Mouse (Mus musculus): ENCODE measurements at regions not wholly inside any gene's neighbourhood (a gene's known extent, or its start where the extent isn't known, plus 50 kb on each side); places are given as distances from the start of the nearest gene placed in this dataset.

- no peak overlapping the region for H3K4me3 ChIP-seq
- H3K36me3 ChIP-seq (ENCODE audit: control insufficient read depth, insufficient read depth) = no peaks in the 10 kb centered on the region
- peak; percentile 3 for TF ChIP-seq USF1 (IDR thresholded peaks at IDR 0.05; ENCODE audit: low read depth)
- TF ChIP-seq REST (IDR thresholded peaks at IDR 0.05; ENCODE audit: insufficient read depth, insufficient read length) = no peak
- TF ChIP-seq SRF (IDR thresholded peaks at IDR 0.05; ENCODE audit: control insufficient read depth, insufficient read length, low read depth) = no peak
- no peak for TF ChIP-seq TCF12 (IDR thresholded peaks at IDR 0.05; ENCODE audit: insufficient read depth, poor library complexity, severe bottlenecking)
- no peak for TF ChIP-seq POLR2A (IDR thresholded peaks at IDR 0.05; ENCODE audit: insufficient read length, low read depth)
- TF ChIP-seq MAX (IDR thresholded peaks at IDR 0.05; ENCODE audit: low read depth) = no peak
- peak; percentile 82 for TF ChIP-seq CEBPB (IDR thresholded peaks at IDR 0.05; ENCODE audit: insufficient read depth, poor library complexity, severe bottlenecking)
- no peak for TF ChIP-seq MYOD1 (IDR thresholded peaks at IDR 0.05; ENCODE audit: control insufficient read depth in 1 of 3, insufficient read length in 2 of 3, low read depth in 2 of 3)
- TF ChIP-seq TCF3 (IDR thresholded peaks at IDR 0.05; ENCODE audit: insufficient read length, low read depth) = no peak
- no peak for TF ChIP-seq POLR2AphosphoS2 (IDR thresholded peaks at IDR 0.05; ENCODE audit: insufficient read length, low read depth)
- TF ChIP-seq E2F4 (IDR thresholded peaks at IDR 0.05; ENCODE audit: insufficient read depth) = no peak
- no peak for TF ChIP-seq MYOG (IDR thresholded peaks at IDR 0.05; ENCODE audit: control insufficient read depth in 1 of 3, insufficient read depth in 1 of 3, insufficient read length in 2 of 3, low read depth in 2 of 3)
- no peaks in the 10 kb centered on the region for H3K79me2 ChIP-seq (ENCODE audit: control insufficient read depth, insufficient read depth)
- peak overlapping the region; percentile 21 for H3K4me2 ChIP-seq (ENCODE audit: low read depth)
- no peaks in the 10 kb centered on the region for H3K27me3 ChIP-seq (ENCODE audit: control insufficient read depth, insufficient read depth, insufficient read length)
- no peak overlapping the region for H3ac ChIP-seq (ENCODE audit: control insufficient read depth, insufficient read length)
Observed at GRCm38 (mm10) chr12:9921591-9922198, 351.8 kb downstream of the Osr1 start.

DNA sequence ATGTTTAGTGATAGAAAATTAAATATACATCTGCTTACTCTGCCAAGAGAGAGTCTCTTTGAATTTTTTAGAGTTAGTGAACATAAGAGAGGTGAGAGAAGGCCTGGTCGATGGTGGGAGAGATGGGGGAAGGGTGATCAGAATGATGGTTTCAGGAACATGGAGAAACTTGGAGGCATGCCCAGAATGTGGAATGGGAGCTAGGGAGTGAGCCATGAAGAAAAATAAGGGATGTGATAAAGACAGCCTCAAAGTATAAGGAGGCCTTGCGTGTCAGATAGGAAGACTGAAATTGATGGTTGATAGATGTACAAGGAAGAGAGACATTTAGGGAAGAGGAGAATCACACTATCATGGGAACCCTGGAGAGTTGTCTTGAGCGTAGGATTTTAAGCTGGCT is 354.6 kb downstream of the Osr1 start:
- no peak overlapping the region for H3ac ChIP-seq (ENCODE audit: control insufficient read depth, insufficient read length)
- TF ChIP-seq POLR2AphosphoS2 (IDR thresholded peaks at IDR 0.05; ENCODE audit: insufficient read length, low read depth) (no peak), TCF12 (IDR thresholded peaks at IDR 0.05; ENCODE audit: insufficient read depth, poor library complexity, severe bottlenecking) (no peak), REST (IDR thresholded peaks at IDR 0.05; ENCODE audit: insufficient read depth, insufficient read length) (no peak), MYOG (IDR thresholded peaks at IDR 0.05; ENCODE audit: control insufficient read depth in 1 of 3, insufficient read depth in 1 of 3, insufficient read length in 2 of 3, low read depth in 2 of 3) (no peak), E2F4 (IDR thresholded peaks at IDR 0.05; ENCODE audit: insufficient read depth) (no peak), MAX (IDR thresholded peaks at IDR 0.05; ENCODE audit: low read depth) (no peak), TCF3 (IDR thresholded peaks at IDR 0.05; ENCODE audit: insufficient read length, low read depth) (no peak), CEBPB (IDR thresholded peaks at IDR 0.05; ENCODE audit: insufficient read depth, poor library complexity, severe bottlenecking) (no peak), MYOD1 (IDR thresholded peaks at IDR 0.05; ENCODE audit: control insufficient read depth in 1 of 3, insufficient read length in 2 of 3, low read depth in 2 of 3) (no peak), USF1 (IDR thresholded peaks at IDR 0.05; ENCODE audit: low read depth) (no peak), SRF (IDR thresholded peaks at IDR 0.05; ENCODE audit: control insufficient read depth, insufficient read length, low read depth) (no peak), POLR2A (IDR thresholded peaks at IDR 0.05; ENCODE audit: insufficient read length, low read depth) (no peak)
- no peak overlapping the region for H3K4me2 ChIP-seq (ENCODE audit: low read depth)
- H3K27me3 ChIP-seq (ENCODE audit: control insufficient read depth, insufficient read depth, insufficient read length) = no peaks in the 10 kb centered on the region
- no peaks in the 10 kb centered on the region for H3K36me3 ChIP-seq (ENCODE audit: control insufficient read depth, insufficient read depth)
- H3K4me3 ChIP-seq = no peak overlapping the region
- no peaks in the 10 kb centered on the region for H3K79me2 ChIP-seq (ENCODE audit: control insufficient read depth, insufficient read depth)

DNA sequence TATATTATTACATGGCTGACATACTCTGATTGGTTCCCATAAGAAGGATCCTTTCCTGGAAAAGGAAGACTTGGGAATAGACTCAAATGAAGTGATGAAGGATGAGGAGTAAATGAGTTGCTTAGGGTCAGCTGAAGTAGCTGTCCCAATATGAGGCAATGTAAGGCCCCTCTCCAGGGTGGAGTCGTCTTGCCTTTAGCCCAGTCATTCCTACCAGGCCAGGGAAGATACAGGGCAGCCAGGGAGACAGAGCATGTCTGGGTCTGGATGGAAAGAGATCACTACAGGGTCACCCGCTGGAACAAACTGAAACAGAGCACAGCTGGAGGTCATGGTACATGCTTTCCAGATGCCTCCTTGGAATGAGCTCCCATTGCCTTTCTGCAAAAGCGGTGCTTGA is 364.2 kb downstream of the Osr1 start:
- Histone ChIP-seq H3K4me2 (ENCODE audit: low read depth) (no peak overlapping the region), H3K79me2 (ENCODE audit: control insufficient read depth, insufficient read depth) (no peaks in the 10 kb centered on the region), H3K36me3 (ENCODE audit: control insufficient read depth, insufficient read depth) (no peaks in the 10 kb centered on the region), H3K27me3 (ENCODE audit: control insufficient read depth, insufficient read depth, insufficient read length) (no peaks in the 10 kb centered on the region), H3ac (ENCODE audit: control insufficient read depth, insufficient read length) (no peak overlapping the region), H3K4me3 (no peak overlapping the region)
- no peak for TF ChIP-seq TCF12 (IDR thresholded peaks at IDR 0.05; ENCODE audit: insufficient read depth, poor library complexity, severe bottlenecking)
- no peak for TF ChIP-seq TCF3 (IDR thresholded peaks at IDR 0.05; ENCODE audit: insufficient read length, low read depth)
- no peak for TF ChIP-seq CEBPB (IDR thresholded peaks at IDR 0.05; ENCODE audit: insufficient read depth, poor library complexity, severe bottlenecking)
- TF ChIP-seq E2F4 (IDR thresholded peaks at IDR 0.05; ENCODE audit: insufficient read depth) = no peak
- TF ChIP-seq MAX (IDR thresholded peaks at IDR 0.05; ENCODE audit: low read depth) = no peak
- no peak for TF ChIP-seq USF1 (IDR thresholded peaks at IDR 0.05; ENCODE audit: low read depth)
- TF ChIP-seq MYOG (IDR thresholded peaks at IDR 0.05; ENCODE audit: control insufficient read depth in 1 of 3, insufficient read depth in 1 of 3, insufficient read length in 2 of 3, low read depth in 2 of 3) = no peak
- TF ChIP-seq SRF (IDR thresholded peaks at IDR 0.05; ENCODE audit: control insufficient read depth, insufficient read length, low read depth) = no peak
- no peak for TF ChIP-seq REST (IDR thresholded peaks at IDR 0.05; ENCODE audit: insufficient read depth, insufficient read length)
- no peak for TF ChIP-seq POLR2A (IDR thresholded peaks at IDR 0.05; ENCODE audit: insufficient read length, low read depth)
- no peak for TF ChIP-seq MYOD1 (IDR thresholded peaks at IDR 0.05; ENCODE audit: control insufficient read depth in 1 of 3, insufficient read length in 2 of 3, low read depth in 2 of 3)
- no peak for TF ChIP-seq POLR2AphosphoS2 (IDR thresholded peaks at IDR 0.05; ENCODE audit: insufficient read length, low read depth)

GRCm38 (mm10) chr12:9941357-9941756 is 371.4 kb downstream of the Osr1 start:
- no peak for TF ChIP-seq MYOG (IDR thresholded peaks at IDR 0.05; ENCODE audit: control insufficient read depth in 1 of 3, insufficient read depth in 1 of 3, insufficient read length in 2 of 3, low read depth in 2 of 3)
- TF ChIP-seq POLR2A (IDR thresholded peaks at IDR 0.05; ENCODE audit: insufficient read length, low read depth) = no peak
- TF ChIP-seq CEBPB (IDR thresholded peaks at IDR 0.05; ENCODE audit: insufficient read depth, poor library complexity, severe bottlenecking) = no peak
- no peak for TF ChIP-seq TCF12 (IDR thresholded peaks at IDR 0.05; ENCODE audit: insufficient read depth, poor library complexity, severe bottlenecking)
- TF ChIP-seq POLR2AphosphoS2 (IDR thresholded peaks at IDR 0.05; ENCODE audit: insufficient read length, low read depth) = no peak
- no peak for TF ChIP-seq USF1 (IDR thresholded peaks at IDR 0.05; ENCODE audit: low read depth)
- TF ChIP-seq SRF (IDR thresholded peaks at IDR 0.05; ENCODE audit: control insufficient read depth, insufficient read length, low read depth) = no peak
- no peak for TF ChIP-seq REST (IDR thresholded peaks at IDR 0.05; ENCODE audit: insufficient read depth, insufficient read length)
- no peak for TF ChIP-seq MAX (IDR thresholded peaks at IDR 0.05; ENCODE audit: low read depth)
- no peak for TF ChIP-seq TCF3 (IDR thresholded peaks at IDR 0.05; ENCODE audit: insufficient read length, low read depth)
- TF ChIP-seq MYOD1 (IDR thresholded peaks at IDR 0.05; ENCODE audit: control insufficient read depth in 1 of 3, insufficient read length in 2 of 3, low read depth in 2 of 3) = no peak
- TF ChIP-seq E2F4 (IDR thresholded peaks at IDR 0.05; ENCODE audit: insufficient read depth) = no peak
- Histone ChIP-seq H3K4me3 (no peak overlapping the region), H3K27me3 (ENCODE audit: control insufficient read depth, insufficient read depth, insufficient read length) (no peaks in the 10 kb centered on the region), H3K4me2 (ENCODE audit: low read depth) (no peak overlapping the region), H3K79me2 (ENCODE audit: control insufficient read depth, insufficient read depth) (no peaks in the 10 kb centered on the region), H3K36me3 (ENCODE audit: control insufficient read depth, insufficient read depth) (no peaks in the 10 kb centered on the region), H3ac (ENCODE audit: control insufficient read depth, insufficient read length) (no peak overlapping the region)

Measured in myocyte (in vitro differentiated cells).